Mouse (Mus musculus) stomach, postnatal 0 days (tissue): ENCODE measurements at regions not wholly inside any gene's neighbourhood (a gene's known extent, or its start where the extent isn't known, plus 50 kb on each side); places are given as distances from the start of the nearest gene placed in this dataset.

Source experiments
- CTCF ChIP-seq: IDR thresholded peaks from 2 replicates; pipeline ENCODE4 v1.5.1; 2016; ENCODE audit warnings: antibody characterized with exemption, low read depth, mild to moderate bottlenecking, moderate library complexity
- EP300 ChIP-seq: optimal IDR thresholded peaks from 2 replicates; pipeline ENCODE3; 2016; ENCODE audit warnings: antibody characterized with exemption

- TF ChIP-seq CTCF, result no peak
- TF ChIP-seq EP300, result no peak
These were observed 192.8 kb downstream of the Nuf2 start for GRCm38 (mm10) chr1:169338461-169338860.
